In genomic region chr16:17729974-17730373, GRCm38 (mm10) we compare ENCODE assay signal across 14 mouse cellular contexts. TPM values are rescaled to one million over a fixed set of nuclear protein-coding genes. Genes with fewer than 3 reads are reported as not detected.
DNase-seq lines count a peak whose midpoint lies in the region; ATAC-seq and TF ChIP-seq lines count a peak whose summit lies in the region.
"Had no signal": no experiment of that assay in that cellular context is flagged by ENCODE, and none has a peak within 500 bp of the region (broad histone marks: within the 10 kb centered on the region; RNA-seq: fewer than 3 reads in every experiment).

No protein-coding gene starts in this region.

- no peaks in the 10 kb centered on the region for H3K9me3 ChIP-seq in liver, embryonic 14.5 days (ENCODE audit: control insufficient read depth, low read length)
- H3K9me3 ChIP-seq in liver, embryonic 11.5 days (ENCODE audit: control insufficient read depth, low read length) = no peaks in the 10 kb centered on the region
- H3K9me3 ChIP-seq in CH12.LX (replicated peaks; ENCODE audit: low read length) = no peaks in the 10 kb centered on the region
- H3K9me3 ChIP-seq in midbrain, embryonic 10.5 days (replicated peaks) = no peaks in the 10 kb centered on the region
- H3K9me3 ChIP-seq: forebrain, embryonic 10.5 days; G1E; heart, embryonic 13.5 days; midbrain, embryonic 13.5 days had no signal

- no peak for TF ChIP-seq POLR2A in CH12.LX (IDR thresholded peaks at IDR 0.05; ENCODE audit: low read depth, low read length)

- H3K36me3 ChIP-seq in liver, embryonic 14.5 days (replicated peaks; ENCODE audit: control insufficient read depth, insufficient read depth, low read depth) = no peaks in the 10 kb centered on the region
- H3K36me3 ChIP-seq in liver, embryonic 11.5 days (ENCODE audit: control insufficient read depth, insufficient read depth, low read length) = no peaks in the 10 kb centered on the region
- no peaks in the 10 kb centered on the region for H3K36me3 ChIP-seq in CH12.LX (replicated peaks in 1 of 2; ENCODE audit: control insufficient read depth in 1 of 2, insufficient read depth in 1 of 2, low read length in 1 of 2)
- no peaks in the 10 kb centered on the region for H3K36me3 ChIP-seq in midbrain, embryonic 10.5 days
- H3K36me3 ChIP-seq: forebrain, embryonic 10.5 days; G1E; heart, embryonic 13.5 days; midbrain, embryonic 13.5 days had no signal

- TF ChIP-seq CTCF in liver, embryonic 14.5 days (IDR thresholded peaks at IDR 0.05; ENCODE audit: low read depth) = peak; percentile 38; the same call in 1 of the 2 replicates
- peak in 1 of 2 experiments; percentile 55; a peak in 2 of 4 replicates for TF ChIP-seq CTCF in CH12.LX (conservative IDR thresholded peaks at IDR 0.05 in 1 of 2, IDR thresholded peaks at IDR 0.05 in 1 of 2; ENCODE audit: low read depth in 2 of 2, low read length in 2 of 2)

- ATAC-seq in liver, embryonic 14.5 days (ENCODE audit: insufficient read depth) = no peak
- ATAC-seq in liver, embryonic 11.5 days (replicated peaks; ENCODE audit: low FRiP score) = no peak
- ATAC-seq in granulocyte monocyte progenitor cell, adult 5-6 weeks (replicated peaks; ENCODE audit: poor library complexity, severe bottlenecking) = no peak
- ATAC-seq: midbrain, embryonic 13.5 days had no signal

- H3K27ac ChIP-seq in liver, embryonic 14.5 days = no peak overlapping the region
- no peak overlapping the region for H3K27ac ChIP-seq in liver, embryonic 11.5 days (ENCODE audit: low read depth, low read length)
- H3K27ac ChIP-seq in CH12.LX (ENCODE audit: insufficient read depth, low read depth) = no peak overlapping the region
- H3K27ac ChIP-seq in midbrain, embryonic 10.5 days (replicated peaks) = no peak overlapping the region
- H3K27ac ChIP-seq: forebrain, embryonic 10.5 days; heart, embryonic 13.5 days; midbrain, embryonic 13.5 days had no signal

- no peak for DNase-seq in liver, embryonic 14.5 days (ENCODE audit: low read depth in 3 of 3, low spot score in 3 of 3)
- DNase-seq in liver, embryonic 11.5 days (ENCODE audit: low spot score) = no peak
- DNase-seq in CH12.LX (ENCODE audit: extremely low read depth) (no peak), MEL-GATA-1-ER (ENCODE audit: extremely low read depth, low read depth) (peak; percentile 34)
- DNase-seq in retina, embryonic 14.5 days (ENCODE audit: low spot score) = peak; percentile 11
- no peak for DNase-seq in midbrain, embryonic 10.5 days (ENCODE audit: low spot score)
- DNase-seq: cerebellum, adult 11 months; right cerebral cortex, postnatal 4 days; thymus, adult 2 months had no signal

- H3K4me1 ChIP-seq in liver, embryonic 14.5 days (replicated peaks; ENCODE audit: control insufficient read depth in 2 of 2, insufficient read depth in 2 of 2, low read length in 1 of 2) = peaks cover 0 to 6% of the 10 kb centered on the region in 2 experiments; a peak in 2 of 4 replicates
- H3K4me1 ChIP-seq in liver, embryonic 11.5 days (replicated peaks; ENCODE audit: control insufficient read depth, insufficient read depth, low read length) = peaks cover 9% of the 10 kb centered on the region; the same call in 1 of the 2 replicates
- H3K4me1 ChIP-seq in CH12.LX (ENCODE audit: control insufficient read depth in 1 of 2, insufficient read depth in 2 of 2) = peaks cover 3 to 11% of the 10 kb centered on the region in 2 experiments; a peak in 3 of 4 replicates
- H3K4me1 ChIP-seq in midbrain, embryonic 10.5 days = peaks cover 4% of the 10 kb centered on the region; the same call in 1 of the 2 replicates
- H3K4me1 ChIP-seq: midbrain, embryonic 13.5 days had no signal

- peak; percentile 37 for TF ChIP-seq RAD21 in CH12.LX (IDR thresholded peaks at IDR 0.05; ENCODE audit: low read depth, low read length)

- TF ChIP-seq EP300 in liver, embryonic 14.5 days (IDR thresholded peaks at IDR 0.05; ENCODE audit: low read depth) = no peak
- no peak for TF ChIP-seq EP300 in CH12.LX (IDR thresholded peaks at IDR 0.05; ENCODE audit: low read length)

- H3K27me3 ChIP-seq in liver, embryonic 14.5 days (ENCODE audit: control insufficient read depth, insufficient read depth, low read length) = peaks cover 8% of the 10 kb centered on the region
- peaks cover 20% of the 10 kb centered on the region for H3K27me3 ChIP-seq in liver, embryonic 11.5 days (replicated peaks; ENCODE audit: control insufficient read depth, insufficient read depth, low read length)
- no peaks in the 10 kb centered on the region for H3K27me3 ChIP-seq in CH12.LX (replicated peaks)
- H3K27me3 ChIP-seq in midbrain, embryonic 10.5 days (ENCODE audit: low read depth, poor library complexity, severe bottlenecking) = peaks cover 9% of the 10 kb centered on the region

- H3K4me2 ChIP-seq in liver, embryonic 14.5 days (ENCODE audit: low read depth) = no peak overlapping the region
- H3K4me2 ChIP-seq in liver, embryonic 11.5 days = no peak overlapping the region
- H3K4me2 ChIP-seq in CH12.LX (ENCODE audit: insufficient read depth, low read depth, poor library complexity, severe bottlenecking) = no peak overlapping the region
- H3K4me2 ChIP-seq: heart, embryonic 13.5 days; midbrain, embryonic 13.5 days had no signal

- no peak overlapping the region for H3K4me3 ChIP-seq in liver, embryonic 14.5 days (ENCODE audit: insufficient read depth in 1 of 2, low read depth in 2 of 2, low read length in 2 of 2)
- H3K4me3 ChIP-seq in liver, embryonic 11.5 days (ENCODE audit: low read depth, low read length) = no peak overlapping the region
- no peak overlapping the region for H3K4me3 ChIP-seq in CH12.LX (replicated peaks in 1 of 3; ENCODE audit: low read depth in 2 of 3, low read length in 2 of 3, poor library complexity in 1 of 3)
- H3K4me3 ChIP-seq in midbrain, embryonic 10.5 days = no peak overlapping the region
- H3K4me3 ChIP-seq: forebrain, embryonic 10.5 days; heart, embryonic 13.5 days; midbrain, embryonic 13.5 days had no signal

- no peaks in the 10 kb centered on the region for H3K79me2 ChIP-seq in CH12.LX (replicated peaks; ENCODE audit: control insufficient read depth, extremely low read depth, insufficient read depth, poor library complexity, severe bottlenecking)

- dilution Hi-C loops in CH12.LX (cut with MboI; ENCODE audit: extremely low pct_ligation_motif_present, extremely low pct_unique_long_range_greater_than_20kb, low sequenced_read_pairs) = no loop called here

- in situ Hi-C loops in CH12.LX (cut with MboI; ENCODE audit: low pct_ligation_motif_present, low pct_unique_long_range_greater_than_20kb, low sequenced_read_pairs) = loop anchor here (10.0 kb wide), 1 partner anchor 175 kb away; no protein-coding TSS in a partner anchor

- no peak overlapping the region for H3K9ac ChIP-seq in liver, embryonic 14.5 days (replicated peaks)
- no peak overlapping the region for H3K9ac ChIP-seq in liver, embryonic 11.5 days (ENCODE audit: low read depth, low read length)
- H3K9ac ChIP-seq in CH12.LX (ENCODE audit: insufficient read depth, low read depth) = no peak overlapping the region
- H3K9ac ChIP-seq: heart, embryonic 13.5 days; midbrain, embryonic 13.5 days had no signal

TF ChIP-seq in CH12.LX, 34 proteins besides CTCF, POLR2A, EP300 and RAD21:
- TF ChIP-seq KAT2A (IDR thresholded peaks at IDR 0.05; ENCODE audit: insufficient replicate concordance, low read length) (no peak), UBTF (IDR thresholded peaks at IDR 0.05; ENCODE audit: low read depth, low read length) (no peak), ZNF384 (IDR thresholded peaks at IDR 0.05; ENCODE audit: low read depth, low read length) (peak; percentile 63), IRF4 (IDR thresholded peaks at IDR 0.05; ENCODE audit: low read depth, low read length) (no peak), GABPA (IDR thresholded peaks at IDR 0.05; ENCODE audit: insufficient replicate concordance, low read depth, low read length) (no peak), SIN3A (IDR thresholded peaks at IDR 0.05; ENCODE audit: low read length) (no peak), JUND (conservative IDR thresholded peaks at IDR 0.05; ENCODE audit: low read depth, low read length) (no peak), NRF1 (IDR thresholded peaks at IDR 0.05; ENCODE audit: low read depth, low read length) (no peak), POLR2AphosphoS2 (IDR thresholded peaks at IDR 0.05; ENCODE audit: low read depth, low read length) (no peak), SMC3 (IDR thresholded peaks at IDR 0.05; ENCODE audit: low read depth, low read length) (peak; percentile 18)

RNA-seq across cellular contexts. Expression of gene Med15, which starts 2.7 kb away (rescaled TPM):
- polyA plus RNA-seq in liver, embryonic 14.5 days (2012; rRNA removed) = 18.0 and 20.6 TPM in 2 replicates
- 11.4 and 14.8 TPM in 2 replicates for polyA plus RNA-seq in liver, embryonic 14.5 days (2014; fragmentation: Nextera tagmentation; extraction: Ambion mirVana)
- polyA plus RNA-seq in liver, embryonic 11.5 days (2014; fragmentation: Nextera tagmentation; extraction: Ambion mirVana) = 44.8 and 46.7 TPM in 2 replicates
- total RNA-seq in CH12.LX (2012; rRNA removed) = 40.1 and 42.6 TPM in 2 replicates
- total RNA-seq in CH12.LX (2014; rRNA removed) = 17.2 and 20.1 TPM in 2 replicates
- polyA plus RNA-seq in CH12.LX (2012; ENCODE audit: insufficient read length, low read depth) = 65.2 and 78.1 TPM in 2 replicates
- total RNA-seq in granulocyte monocyte progenitor cell, adult 5-6 weeks (2014; fragmentation: Nextera tagmentation) = 59.4 and 61.7 TPM in 2 replicates
- total RNA-seq in granulocyte monocyte progenitor cell, adult 5-6 weeks (2017) = 21.3 and 23.7 TPM in 2 replicates
- polyA plus RNA-seq in midbrain, embryonic 10.5 days (2016; fragmentation: Nextera tagmentation; extraction: Ambion mirVana) = 45.2 and 47.8 TPM in 2 replicates

RNA-seq across cellular contexts. Expression of gene Klhl22, which starts 29.4 kb away (rescaled TPM):
- polyA plus RNA-seq in liver, embryonic 14.5 days (2012; rRNA removed) = 13.1 and 14.0 TPM in 2 replicates
- polyA plus RNA-seq in liver, embryonic 14.5 days (2014; fragmentation: Nextera tagmentation; extraction: Ambion mirVana) = 10.8 and 11.6 TPM in 2 replicates
- polyA plus RNA-seq in liver, embryonic 11.5 days (2014; fragmentation: Nextera tagmentation; extraction: Ambion mirVana) = 47.5 and 49.3 TPM in 2 replicates
- total RNA-seq in CH12.LX (2012; rRNA removed) (not detected in 2 replicates), CH12.LX (2014; rRNA removed) (not detected in 2 replicates)
- not detected in 2 replicates for polyA plus RNA-seq in CH12.LX (2012; ENCODE audit: insufficient read length, low read depth)
- 16.7 and 20.1 TPM in 2 replicates for total RNA-seq in granulocyte monocyte progenitor cell, adult 5-6 weeks (2014; fragmentation: Nextera tagmentation)
- 13.2 and 24.6 TPM in 2 replicates for total RNA-seq in granulocyte monocyte progenitor cell, adult 5-6 weeks (2017)
- 52.6 and 57.4 TPM in 2 replicates for polyA plus RNA-seq in midbrain, embryonic 10.5 days (2016; fragmentation: Nextera tagmentation; extraction: Ambion mirVana)
- polyA plus RNA-seq: G1E had no signal

Comparison
In these comparisons a context has a peak if more than half of its experiments do, and no peak if none do; other contexts are left out.
1. DNase-seq: peak in MEL-GATA-1-ER (single experiment) and retina, embryonic 14.5 days (single experiment); none in liver, embryonic 14.5 days (0 of 3), liver, embryonic 11.5 days (single experiment), CH12.LX (single experiment) and midbrain, embryonic 10.5 days (single experiment).
2. RNA of gene Klhl22, which starts 29.4 kb away (polyA plus RNA-seq): 52.6 to 57.4 TPM in midbrain, embryonic 10.5 days, 47.5 to 49.3 TPM in liver, embryonic 11.5 days and 10.8 to 14.0 TPM in liver, embryonic 14.5 days; not detected in CH12.LX; every median in the first group is over 10 times any median in the second.